Mouse (Mus musculus) lung, adult 2 months (tissue): Measurements from ENCODE around the gene Myom3.

Experiments
- CTCF ChIP-seq: fragments of 200-500 bp; IDR thresholded peaks from 2 replicates; pipeline ENCODE4 v1.5.1; 2011; ENCODE audit warnings: mild to moderate bottlenecking, low read length, control low read depth; ENCODE audit not compliant: insufficient read depth
- POLR2A ChIP-seq: fragments of 200-500 bp; IDR thresholded peaks from 2 replicates; pipeline ENCODE4 v1.6.1; 2011; ENCODE audit warnings: low read depth, mild to moderate bottlenecking, control low read depth, low read length, borderline replicate concordance; ENCODE audit errors: extremely low read depth

DNA sequence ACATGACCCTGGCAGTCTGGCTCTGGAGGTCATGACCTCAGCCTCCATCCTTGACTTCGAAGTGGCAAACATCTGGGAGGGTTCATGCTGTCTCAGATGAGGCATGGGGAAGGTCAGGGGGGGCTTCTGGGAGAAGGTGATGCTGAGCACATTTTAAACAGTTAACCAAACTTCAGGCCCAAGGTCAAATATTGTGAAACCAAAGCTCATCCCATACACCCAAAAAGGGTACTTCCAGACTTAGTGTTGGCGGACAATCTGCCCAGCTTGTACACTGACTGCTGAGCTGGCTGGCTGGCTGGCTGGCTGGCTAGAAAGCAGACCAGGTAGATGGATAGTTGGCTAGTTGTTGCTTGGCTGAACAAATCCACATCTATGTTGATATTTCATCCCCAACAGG lies 29.6 kb downstream of the Myom3 start:
- no peak for TF ChIP-seq POLR2A
- no peak for TF ChIP-seq CTCF
